In the genomic region with DNA sequence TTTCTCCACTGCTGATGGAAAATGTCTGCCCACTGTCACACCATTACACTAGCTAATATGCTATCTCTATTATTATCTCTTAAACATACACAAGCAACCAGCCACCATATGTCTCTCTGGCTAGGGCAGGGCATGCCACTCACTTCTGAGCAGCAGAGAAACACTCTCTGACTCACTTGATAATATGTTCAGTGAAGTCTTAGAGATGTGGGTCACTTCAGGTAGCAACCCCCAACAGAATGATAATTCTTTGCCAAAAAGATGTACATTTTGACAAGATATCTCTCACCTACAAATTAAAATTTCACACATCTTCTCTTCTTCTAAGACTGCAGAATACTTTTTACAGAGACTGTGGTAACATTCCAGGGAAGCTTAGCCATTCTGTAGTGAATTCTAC, we compare ENCODE assay signal across 27 mouse cellular contexts.
DNase-seq lines count a peak whose midpoint lies in the region; ATAC-seq lines count a peak whose summit lies in the region.
"Had no signal": no experiment of that assay in that cellular context is flagged by ENCODE, and none has a peak within 500 bp of the region (broad histone marks: within the 10 kb centered on the region; RNA-seq: fewer than 3 reads in every experiment).

No protein-coding gene starts in this region.

- H3K4me3 ChIP-seq in heart, embryonic 15.5 days: no peak overlapping the region
- H3K4me3 ChIP-seq: embryonic facial prominence, embryonic 15.5 days; forebrain, embryonic 15.5 days; gastrocnemius, adult 2 months; limb, embryonic 15.5 days; stomach, embryonic 15.5 days had no signal

- H3K9ac ChIP-seq in heart, embryonic 15.5 days: no peak overlapping the region
- H3K9ac ChIP-seq: embryonic facial prominence, embryonic 15.5 days; forebrain, embryonic 15.5 days; hindbrain, embryonic 14.5 days; limb, embryonic 15.5 days; liver, embryonic 14.5 days; lung, embryonic 14.5 days; stomach, embryonic 15.5 days had no signal

- no peaks in the 10 kb centered on the region for H3K27me3 ChIP-seq in heart, embryonic 15.5 days
- H3K27me3 ChIP-seq: embryonic facial prominence, embryonic 15.5 days; forebrain, embryonic 15.5 days; limb, embryonic 15.5 days; stomach, embryonic 15.5 days had no signal

- H3K4me1 ChIP-seq in heart, embryonic 15.5 days (replicated peaks): peaks cover 16% of the 10 kb centered on the region
- H3K4me1 ChIP-seq: embryonic facial prominence, embryonic 15.5 days; forebrain, embryonic 15.5 days; limb, embryonic 15.5 days; stomach, embryonic 15.5 days had no signal

- no peaks in the 10 kb centered on the region for H3K9me3 ChIP-seq in heart, embryonic 15.5 days (replicated peaks)
- H3K9me3 ChIP-seq: embryonic facial prominence, embryonic 15.5 days; forebrain, embryonic 15.5 days; limb, embryonic 15.5 days; stomach, embryonic 15.5 days had no signal

- H3K4me2 ChIP-seq in heart, embryonic 15.5 days: no peak overlapping the region
- H3K4me2 ChIP-seq: embryonic facial prominence, embryonic 15.5 days; forebrain, embryonic 15.5 days; hindbrain, embryonic 14.5 days; limb, embryonic 15.5 days; lung, embryonic 14.5 days; stomach, embryonic 15.5 days had no signal

- no peaks in the 10 kb centered on the region for H3K36me3 ChIP-seq in heart, embryonic 15.5 days
- H3K36me3 ChIP-seq: embryonic facial prominence, embryonic 15.5 days; forebrain, embryonic 15.5 days; limb, embryonic 15.5 days; stomach, embryonic 15.5 days had no signal

- no peak for ATAC-seq in heart, embryonic 15.5 days (replicated peaks; ENCODE audit: insufficient number of reproducible peaks, insufficient read depth, low FRiP score, low read depth)
- ATAC-seq: CD4-positive, CD25-positive, alpha-beta regulatory T cell, adult 4 months; forebrain, embryonic 15.5 days; inflammation-experienced regulatory T-cells, adult 6 months had no signal

- peak overlapping the region; percentile 54 for H3K27ac ChIP-seq in heart, embryonic 15.5 days
- H3K27ac ChIP-seq: embryonic facial prominence, embryonic 15.5 days; forebrain, embryonic 15.5 days; gastrocnemius, adult 2 months; hindbrain, embryonic 14.5 days; kidney, postnatal 0 days; limb, embryonic 15.5 days; liver, embryonic 14.5 days; stomach, embryonic 15.5 days had no signal

- DNase-seq in frontal cortex, adult 2 months (ENCODE audit: extremely low spot score in 1 of 2, low spot score in 1 of 2): peak; percentile 12 to 45
- DNase-seq in frontal cortex, postnatal 14 days (ENCODE audit: low spot score in 2 of 2): no peak
- DNase-seq in heart, adult 11 months: no peak
- DNase-seq in right cerebral cortex, adult 18-20 months: peak; percentile 23
- no peak for DNase-seq in right cerebral cortex, postnatal 25 days
- no peak for DNase-seq in cerebellum, postnatal 36 days
- DNase-seq: adrenal gland, postnatal 14 days; cerebellum, adult 9-10 months; gastrocnemius, adult 2 months; kidney, adult 2 months; layer of hippocampus, adult 9-11 months; lung, postnatal 4 days; midbrain, embryonic 14.5 days; right cerebral cortex, postnatal 4 days; thymus, adult 2 months; thymus, postnatal 4 days had no signal

Comparison
In these comparisons a context has a peak if more than half of its experiments do, and no peak if none do; other contexts are left out.
1. DNase-seq: peak in frontal cortex, adult 2 months (2 of 2) and right cerebral cortex, adult 18-20 months (single experiment); none in frontal cortex, postnatal 14 days (0 of 2), heart, adult 11 months (single experiment), right cerebral cortex, postnatal 25 days (single experiment) and cerebellum, postnatal 36 days (0 of 2).